Mouse (Mus musculus) embryonic facial prominence, embryonic 10.5 days (tissue): ENCODE data around the gene Lgi2. TPM values are rescaled to one million over a fixed set of nuclear protein-coding genes. Genes with fewer than 3 reads are reported as not detected.

ENCODE experiments used
- DNase-seq: peaks from one replicate; pipeline ENCODE4 v3.0.0-alpha.2; 2017; ENCODE audit warnings: low spot score
- H3K27ac ChIP-seq: fragments of 300-500 bp; sonication (generic); replicated peaks from 2 replicates; pipeline ENCODE4 v1.5.1; 2016; ENCODE audit warnings: mild to moderate bottlenecking
- H3K27me3 ChIP-seq: fragments of 300-500 bp; sonication (generic); replicated peaks from 2 replicates; pipeline ENCODE4 v1.6.1; 2016; ENCODE audit warnings: low read depth, mild to moderate bottlenecking; ENCODE audit not compliant: poor library complexity, severe bottlenecking
- H3K36me3 ChIP-seq: fragments of 300-500 bp; sonication (generic); replicated peaks from 2 replicates; pipeline ENCODE4 v1.6.1; 2016; ENCODE audit warnings: mild to moderate bottlenecking, moderate library complexity
- H3K4me1 ChIP-seq: fragments of 300-500 bp; sonication (generic); 2 replicates; pipeline ENCODE4 v1.6.1; 2016
- H3K4me3 ChIP-seq: fragments of 300-500 bp; sonication (generic); 2 replicates; pipeline ENCODE4 v1.5.1; 2016; ENCODE audit warnings: mild to moderate bottlenecking, moderate library complexity
- H3K9me3 ChIP-seq: fragments of 300-500 bp; sonication (generic); 2 replicates; pipeline ENCODE4 v1.6.1; 2016; ENCODE audit warnings: mild to moderate bottlenecking
- whole genome bisulfite sequencing: fragments of 180-500 bp; shearing (Covaris S2); methylation state at CpG from one replicate; pipeline ENCODE4 v1.1.7; 2016; 5-methylcytosine and 5-hydroxymethylcytosine counted together
- polyA plus RNA-seq: library from polyadenylated mRNA; unstranded; fragments of >200 nt; fragmentation: Nextera tagmentation; extraction: Ambion mirVana; gene quantifications from 2 replicates; pipeline ENCODE4 v1.2.1, GENCODE M21; 2016

Gene Lgi2
- polyA plus RNA-seq, 1 experiment from 2014 or later: 1.7 TPM

GRCm38 (mm10) chr5:52565214-52565812 is 949 bp downstream of the Lgi2 start:
- H3K27ac ChIP-seq: peak overlapping the region; percentile 83
- peak overlapping the region; percentile 73 for H3K4me3 ChIP-seq
- peaks cover 26% of the 10 kb centered on the region for H3K4me1 ChIP-seq
- 4% methylated on average over 17 of the region's 17 CpGs for WGBS
- no peaks in the 10 kb centered on the region for H3K36me3 ChIP-seq
- H3K27me3 ChIP-seq: peaks cover 46% of the 10 kb centered on the region
- DNase-seq: peak; percentile 46
- H3K9me3 ChIP-seq: peaks cover 7% of the 10 kb centered on the region

DNA sequence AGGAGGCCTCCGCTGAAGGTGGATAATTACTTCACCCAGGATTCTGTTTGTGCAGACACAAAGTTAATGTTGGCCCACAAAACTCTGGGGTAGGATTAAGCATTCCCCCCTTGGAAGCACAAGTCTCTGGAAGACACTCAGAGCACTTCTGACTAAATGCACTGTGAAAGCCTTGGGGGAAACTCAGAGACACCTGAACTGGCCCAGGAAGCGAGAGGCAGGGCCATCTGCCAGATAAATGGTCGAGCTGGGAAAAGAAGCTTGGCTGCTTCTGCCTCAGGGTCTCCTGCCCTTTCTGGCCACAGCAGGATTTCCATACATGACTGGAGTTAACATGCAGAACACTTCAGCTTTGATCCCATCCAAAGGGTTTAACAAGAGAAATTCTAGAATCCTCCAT is 1.9 kb downstream of the Lgi2 start:
- H3K9me3 ChIP-seq: peaks cover 7% of the 10 kb centered on the region
- H3K36me3 ChIP-seq: no peaks in the 10 kb centered on the region
- no peak for DNase-seq
- 32% methylated on average over 3 of the region's 3 CpGs for WGBS
- peaks cover 26% of the 10 kb centered on the region for H3K4me1 ChIP-seq
- H3K4me3 ChIP-seq: no peak overlapping the region
- H3K27ac ChIP-seq: no peak overlapping the region
- peaks cover 46% of the 10 kb centered on the region for H3K27me3 ChIP-seq

DNA sequence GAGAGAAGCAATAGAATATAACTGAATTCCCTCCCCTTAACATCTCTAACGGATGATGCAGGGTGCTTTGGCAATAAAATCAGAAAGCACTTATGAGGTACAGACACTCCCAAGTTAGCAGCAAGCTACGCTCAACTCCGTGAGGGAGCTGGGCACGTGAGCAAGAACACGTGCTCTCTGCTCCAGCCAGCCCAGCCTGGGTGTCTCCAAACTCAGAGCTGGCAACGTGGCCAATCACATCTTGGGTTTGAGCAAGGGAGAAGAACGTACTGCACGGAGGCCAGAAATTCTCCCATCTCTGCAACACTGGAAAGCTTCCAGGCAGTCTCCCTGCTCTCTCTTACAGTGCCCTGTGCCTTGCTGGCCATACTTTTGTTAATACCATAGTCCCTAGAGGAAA is 6.0 kb downstream of the Lgi2 start:
- H3K4me3 ChIP-seq: no peak overlapping the region
- H3K36me3 ChIP-seq: no peaks in the 10 kb centered on the region
- H3K27ac ChIP-seq: no peak overlapping the region
- H3K27me3 ChIP-seq: peaks cover 23% of the 10 kb centered on the region
- 88% methylated on average over 8 of the region's 8 CpGs for WGBS
- no peaks in the 10 kb centered on the region for H3K9me3 ChIP-seq
- no peak for DNase-seq
- peaks cover 11% of the 10 kb centered on the region for H3K4me1 ChIP-seq

DNA sequence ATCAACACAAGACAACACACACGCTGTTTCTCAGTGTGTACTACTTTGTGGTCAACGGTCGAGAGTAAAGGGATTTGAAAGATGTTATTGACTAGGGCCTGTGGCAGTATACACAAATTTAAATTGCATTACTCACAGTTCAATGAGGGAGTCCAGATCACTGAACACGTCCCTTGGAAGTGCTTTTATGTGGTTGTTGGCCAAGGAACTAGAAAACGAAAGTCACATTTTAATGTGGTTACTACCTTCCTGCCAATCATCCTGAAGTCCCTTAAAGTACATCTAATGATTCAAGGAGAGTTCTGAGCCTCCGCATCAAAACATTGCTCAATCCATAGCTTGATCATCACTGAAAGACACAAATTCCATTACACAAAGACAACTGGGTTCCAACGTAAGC is 10.7 kb downstream of the Lgi2 start:
- H3K4me1 ChIP-seq: no peaks in the 10 kb centered on the region
- no peaks in the 10 kb centered on the region for H3K27me3 ChIP-seq
- no peaks in the 10 kb centered on the region for H3K9me3 ChIP-seq
- H3K36me3 ChIP-seq: no peaks in the 10 kb centered on the region
- no peak overlapping the region for H3K4me3 ChIP-seq
- no peak for DNase-seq
- WGBS: 87% methylated on average over 7 of the region's 7 CpGs
- H3K27ac ChIP-seq: no peak overlapping the region

GRCm38 (mm10) chr5:52551318-52551632 is 15.0 kb downstream of the Lgi2 start:
- Histone ChIP-seq H3K36me3 (no peaks in the 10 kb centered on the region), H3K4me1 (no peaks in the 10 kb centered on the region), H3K9me3 (no peaks in the 10 kb centered on the region), H3K27me3 (no peaks in the 10 kb centered on the region), H3K4me3 (no peak overlapping the region), H3K27ac (no peak overlapping the region)
- WGBS: 82% methylated on average over 3 of the region's 3 CpGs
- DNase-seq: no peak

DNA sequence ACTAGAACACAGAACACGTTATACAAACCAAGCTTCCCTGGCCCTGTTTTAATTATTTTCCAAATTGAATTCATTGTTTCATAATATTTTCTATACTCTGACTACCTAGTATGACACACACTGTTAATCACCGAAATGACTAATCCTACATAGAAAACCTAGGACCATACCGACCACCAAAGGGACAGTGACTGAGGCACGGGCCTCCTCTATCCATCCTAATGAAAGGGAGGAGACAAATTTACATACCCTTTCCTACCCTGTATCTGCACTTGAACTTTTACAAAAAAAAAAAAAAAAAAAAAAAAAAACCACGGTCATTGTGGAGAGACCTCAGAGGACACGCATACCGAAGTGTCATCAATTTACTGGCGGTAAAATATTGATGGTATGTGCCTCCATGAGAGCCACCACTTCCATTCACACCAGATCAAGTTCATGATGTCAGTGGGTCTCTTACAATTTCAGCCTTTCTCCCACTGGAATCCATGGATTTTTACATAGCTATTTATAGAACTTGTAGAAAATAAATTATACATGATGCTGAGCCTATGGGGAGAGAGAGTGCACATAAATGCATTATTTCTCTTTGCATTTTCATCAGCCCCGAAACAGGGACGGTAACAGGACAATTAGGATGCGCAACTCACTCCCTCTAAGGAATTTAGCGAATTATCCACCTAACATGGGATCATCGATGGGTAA is 15.5 kb downstream of the Lgi2 start:
- WGBS: 93% methylated on average over 13 of the region's 13 CpGs
- Histone ChIP-seq H3K4me1 (no peaks in the 10 kb centered on the region), H3K27me3 (no peaks in the 10 kb centered on the region), H3K4me3 (no peak overlapping the region), H3K36me3 (no peaks in the 10 kb centered on the region), H3K9me3 (no peaks in the 10 kb centered on the region), H3K27ac (no peak overlapping the region)
- DNase-seq: no peak

- H3K9me3 ChIP-seq: no peaks in the 10 kb centered on the region
- H3K36me3 ChIP-seq: no peaks in the 10 kb centered on the region
- H3K27ac ChIP-seq: no peak overlapping the region
- whole genome bisulfite sequencing: 45% methylated on average over 3 of the region's 3 CpGs
- H3K27me3 ChIP-seq: no peaks in the 10 kb centered on the region
- peak; percentile 42 for DNase-seq
- H3K4me1 ChIP-seq: no peaks in the 10 kb centered on the region
- H3K4me3 ChIP-seq: no peak overlapping the region
These were observed 19.3 kb downstream of the Lgi2 start for GRCm38 (mm10) chr5:52546950-52547349.

DNA sequence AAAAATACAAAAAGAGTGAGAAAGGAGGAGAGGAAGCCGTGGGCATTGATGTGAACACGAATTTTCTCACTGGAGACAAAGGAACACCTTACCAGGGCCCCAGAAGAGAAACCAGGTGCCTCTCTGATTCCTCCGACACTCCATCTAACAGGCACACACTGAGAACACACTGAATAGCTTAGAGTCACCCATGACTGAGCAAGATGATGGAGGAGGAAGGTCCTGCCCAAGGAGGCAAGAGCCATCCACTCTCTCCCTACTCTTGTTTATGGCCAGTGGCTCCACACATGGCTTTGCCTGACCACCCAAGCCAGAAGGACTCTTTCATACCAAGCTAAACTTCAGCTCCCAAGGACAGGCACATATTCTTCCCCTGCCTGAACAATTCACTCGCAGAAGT is 22.5 kb downstream of the Lgi2 start:
- H3K27me3 ChIP-seq: no peaks in the 10 kb centered on the region
- no peaks in the 10 kb centered on the region for H3K9me3 ChIP-seq
- H3K4me3 ChIP-seq: no peak overlapping the region
- 83% methylated on average over 4 of the region's 4 CpGs for WGBS
- H3K27ac ChIP-seq: no peak overlapping the region
- no peaks in the 10 kb centered on the region for H3K4me1 ChIP-seq
- H3K36me3 ChIP-seq: no peaks in the 10 kb centered on the region
- no peak for DNase-seq

DNA sequence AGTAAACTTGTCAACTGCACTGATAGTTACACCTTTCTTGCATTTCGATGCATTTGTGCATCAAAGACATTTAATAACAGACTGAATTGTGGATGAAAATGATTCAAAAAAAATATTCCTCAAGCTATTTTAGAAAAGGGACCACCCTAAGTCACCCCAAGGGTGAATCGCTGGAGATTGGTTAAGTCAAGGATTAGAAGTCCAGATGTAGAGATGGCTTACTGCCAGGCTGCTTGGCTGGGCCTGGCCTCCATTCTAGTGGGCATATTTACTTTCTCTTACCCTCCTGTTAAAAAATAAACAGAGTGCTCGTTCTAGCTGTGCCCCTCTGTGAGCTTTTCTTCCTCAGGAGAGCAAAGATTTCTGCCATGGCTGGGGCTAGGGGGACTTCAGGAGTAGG is 26.1 kb downstream of the Lgi2 start:
- no peak overlapping the region for H3K27ac ChIP-seq
- DNase-seq: no peak
- H3K9me3 ChIP-seq: no peaks in the 10 kb centered on the region
- WGBS: 75% methylated on average over 3 of the region's 3 CpGs
- H3K4me1 ChIP-seq: 0 out of 2 replicates have a peak, but pooled peaks cover 6% of the 10 kb centered on the region
- no peaks in the 10 kb centered on the region for H3K27me3 ChIP-seq
- no peak overlapping the region for H3K4me3 ChIP-seq
- H3K36me3 ChIP-seq: no peaks in the 10 kb centered on the region

DNA sequence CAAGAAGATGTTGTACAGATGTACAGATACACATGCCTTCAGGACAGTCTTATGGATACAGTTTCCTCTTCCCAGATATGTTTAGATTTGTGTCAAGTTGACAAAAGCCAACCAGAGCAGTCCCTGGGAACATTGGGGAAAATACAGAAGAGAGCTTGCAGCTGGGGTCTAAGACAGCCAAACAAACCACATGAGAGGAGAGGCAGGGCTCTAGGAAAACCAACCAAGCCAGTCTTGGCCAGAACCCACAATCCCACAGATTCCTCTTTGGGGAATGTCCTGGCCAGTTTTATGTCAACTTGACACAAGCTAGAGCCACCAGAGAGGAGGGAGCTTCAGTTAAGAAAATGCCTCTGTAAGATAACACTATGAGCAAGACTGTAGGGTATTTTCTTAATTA is 26.8 kb downstream of the Lgi2 start:
- H3K27ac ChIP-seq: no peak overlapping the region
- H3K27me3 ChIP-seq: no peaks in the 10 kb centered on the region
- no peak for DNase-seq
- H3K36me3 ChIP-seq: no peaks in the 10 kb centered on the region
- no peak overlapping the region for H3K4me3 ChIP-seq
- H3K9me3 ChIP-seq: no peaks in the 10 kb centered on the region
- H3K4me1 ChIP-seq: peaks cover 12% of the 10 kb centered on the region; the same call in 1 of the 2 replicates

GRCm38 (mm10) chr5:52537024-52537423 is 29.2 kb downstream of the Lgi2 start:
- 81% methylated on average over 7 of the region's 7 CpGs for WGBS
- H3K9me3 ChIP-seq: no peaks in the 10 kb centered on the region
- no peaks in the 10 kb centered on the region for H3K36me3 ChIP-seq
- no peaks in the 10 kb centered on the region for H3K27me3 ChIP-seq
- H3K4me1 ChIP-seq: peaks cover 12% of the 10 kb centered on the region; the same call in 1 of the 2 replicates
- H3K27ac ChIP-seq: no peak overlapping the region
- no peak overlapping the region for H3K4me3 ChIP-seq
- DNase-seq: no peak

DNA sequence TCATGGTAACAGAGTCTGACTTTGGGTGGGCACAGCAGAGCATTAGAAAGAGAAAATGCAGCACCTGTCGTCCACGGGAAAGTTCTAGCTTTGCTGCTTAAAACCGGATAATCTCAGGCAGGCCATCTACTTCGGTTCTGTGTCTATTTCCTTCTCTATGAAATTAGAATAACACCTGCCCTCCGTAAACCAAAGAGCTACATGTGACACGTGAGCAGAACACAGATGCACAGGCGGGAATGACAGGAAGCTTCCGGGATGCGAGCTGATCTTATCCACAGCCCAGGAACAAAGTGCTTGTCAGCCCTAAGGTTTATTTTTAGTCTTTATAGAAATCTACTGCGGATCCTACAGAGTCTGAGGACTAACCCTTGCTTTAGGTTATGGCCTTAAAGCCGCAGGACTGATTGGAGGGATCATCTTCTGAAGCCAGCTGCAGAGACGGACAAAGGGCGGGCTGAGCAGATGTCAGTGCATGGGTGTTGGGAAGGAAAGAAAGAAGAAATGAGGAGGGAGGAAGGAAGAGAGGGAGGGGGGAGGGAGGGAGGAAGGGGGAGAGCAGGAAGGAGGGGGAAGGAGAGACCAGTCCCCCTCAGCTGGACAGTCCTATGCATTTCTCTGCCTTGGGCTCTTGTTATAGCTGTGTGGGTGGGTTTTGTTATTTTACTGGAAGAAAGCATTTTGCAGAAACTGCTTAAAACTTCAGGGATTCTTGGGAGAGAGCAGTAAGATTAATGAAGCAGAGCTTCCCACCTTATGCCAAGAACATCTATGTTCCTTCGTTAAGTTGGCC is 31.3 kb downstream of the Lgi2 start:
- WGBS: 80% methylated on average over 14 of the region's 14 CpGs
- no peaks in the 10 kb centered on the region for H3K9me3 ChIP-seq
- no peaks in the 10 kb centered on the region for H3K27me3 ChIP-seq
- no peak overlapping the region for H3K27ac ChIP-seq
- H3K36me3 ChIP-seq: no peaks in the 10 kb centered on the region
- H3K4me1 ChIP-seq: peaks cover 12% of the 10 kb centered on the region; the same call in 1 of the 2 replicates
- H3K4me3 ChIP-seq: no peak overlapping the region
- DNase-seq: no peak

- WGBS: 86% methylated on average over 9 of the region's 9 CpGs
These were observed 32.6 kb downstream of the Lgi2 start for GRCm38 (mm10) chr5:52533705-52534104.

More at GRCm38 (mm10) chr5:52533705-52534104, 32.6 kb downstream of the Lgi2 start:
- Histone ChIP-seq H3K27ac (no peak overlapping the region), H3K4me3 (no peak overlapping the region), H3K4me1 (peaks cover 12% of the 10 kb centered on the region; the same call in 1 of the 2 replicates), H3K36me3 (no peaks in the 10 kb centered on the region), H3K9me3 (no peaks in the 10 kb centered on the region), H3K27me3 (no peaks in the 10 kb centered on the region)
- no peak for DNase-seq
